Mouse (Mus musculus): ENCODE measurements around the gene Gm3696.
"Not testable (repeated sequence)": the region's sequence is repeated elsewhere in the genome, so short reads cannot be mapped to it uniquely, and the experiment has no call there.

Gm3696 gene

DNA sequence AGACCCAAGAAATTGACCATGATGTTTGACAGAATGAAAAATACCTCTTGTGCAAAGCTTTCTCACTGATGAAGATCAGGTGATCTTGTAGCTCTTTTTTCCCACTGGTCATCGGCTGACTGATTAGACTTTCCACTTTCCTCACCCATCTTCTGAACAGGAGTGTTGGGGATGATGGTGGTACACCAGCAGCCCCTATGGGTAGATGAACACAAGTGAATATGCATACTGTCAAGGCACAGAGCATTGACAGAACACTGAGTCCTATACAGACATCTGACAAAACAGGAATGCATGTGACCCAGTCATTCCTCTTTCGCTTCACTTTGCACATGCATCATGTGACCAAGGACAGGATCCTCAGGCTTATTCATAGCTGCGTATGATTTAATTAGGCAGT is at the start of gene Gm3696:
Gene Gm3696, minus strand, starts transcription at position 101 of the 400 bp plus-strand sequence.
- not testable (repeated sequence) for DNase-seq

DNA sequence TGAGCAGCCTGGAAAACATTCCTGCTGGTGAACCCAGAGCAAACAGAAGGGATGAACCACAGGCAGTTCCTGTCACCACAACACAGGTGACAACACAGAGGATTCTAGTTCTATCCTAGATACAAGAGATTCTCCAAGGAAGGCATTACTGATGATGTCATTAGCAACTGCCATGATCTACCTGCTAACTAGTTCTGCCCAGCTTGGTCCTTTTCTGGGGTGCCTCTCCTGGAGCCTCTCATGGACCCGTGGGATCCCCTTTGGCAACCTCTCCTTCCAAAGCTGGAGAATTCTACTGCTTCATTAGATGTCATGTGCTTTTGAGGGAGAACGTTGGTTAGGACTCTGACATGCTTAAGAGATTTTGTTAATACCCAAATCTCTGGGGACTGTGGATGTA is 24.9 kb upstream of the Gm3696 start, which contains the start of gene Gm6676:
Gene Gm6676, minus strand, starts transcription at position 101 of the 400 bp plus-strand sequence.
- DNase-seq: not testable (repeated sequence)

DNA sequence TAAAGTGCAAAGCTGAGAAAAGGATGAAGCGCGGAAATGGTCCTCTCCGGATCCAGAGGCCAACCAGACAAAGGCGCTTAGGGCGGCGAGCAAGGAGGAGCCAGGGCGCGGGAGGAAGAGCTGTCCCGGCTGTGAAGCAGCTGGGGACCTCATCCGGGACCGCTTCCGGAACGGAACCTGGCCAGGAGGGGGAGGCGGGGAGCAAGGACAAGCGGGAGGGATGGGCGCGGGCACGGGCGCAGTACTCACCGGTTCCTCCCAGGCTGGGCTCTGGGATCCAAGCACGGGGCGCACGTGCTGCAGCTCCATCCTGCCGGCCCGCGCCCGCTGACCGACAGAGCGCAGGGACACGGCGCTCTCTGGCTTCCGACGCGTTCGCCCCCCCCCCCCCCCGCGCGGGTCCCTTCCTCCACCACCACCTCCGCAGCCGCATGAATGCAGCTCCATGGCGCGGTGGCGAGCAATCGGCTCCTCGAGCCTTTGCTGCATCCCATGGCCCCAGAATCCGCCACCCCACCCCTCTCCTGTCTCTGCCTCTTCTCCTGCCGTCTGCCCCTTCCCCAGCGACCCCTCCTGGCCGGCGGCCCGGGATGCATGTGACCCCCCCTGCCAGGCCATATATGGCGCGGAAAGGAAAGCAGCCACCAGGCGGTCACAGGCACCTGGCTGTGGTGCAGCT is 4.8 kb upstream of the Gm3696 start:
- DNase-seq: not testable (repeated sequence)

DNA sequence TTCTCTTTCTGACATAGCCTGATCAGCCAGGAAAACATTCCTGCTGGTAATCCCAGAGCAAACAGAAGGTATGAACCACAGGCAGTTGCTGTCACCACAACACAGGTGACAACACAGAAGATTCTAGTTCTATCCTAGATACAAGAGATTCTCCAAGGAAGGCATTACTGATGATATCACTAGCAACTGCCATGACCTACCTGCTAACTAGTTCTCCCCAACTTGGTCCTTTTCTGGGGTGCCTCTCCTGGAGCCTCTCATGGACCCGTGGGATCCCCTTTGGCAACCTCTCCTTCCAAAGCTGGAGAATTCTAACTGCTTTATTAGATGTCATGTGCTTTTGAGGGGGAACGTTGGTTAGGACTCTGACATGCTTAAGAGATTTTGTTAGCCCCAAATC is 55.6 kb downstream of the Gm3696 start, which contains the start of gene Gm3685:
Gene Gm3685, minus strand, starts transcription at position 101 of the 400 bp plus-strand sequence.
- DNase-seq: not testable (repeated sequence)
